Mouse (Mus musculus) CD8-positive naive resting alpha-beta T cell, adult 2 months (primary cell): ENCODE measurements at regions not wholly inside any gene's neighbourhood (a gene's known extent, or its start where the extent isn't known, plus 50 kb on each side); places are given as distances from the start of the nearest gene placed in this dataset.
A peak's percentile ranks its signal among the peaks of the same experiment; 100 is the strongest.

Experiments
- DNase-seq, 2 experiments: peaks; one replicate each; pipeline ENCODE4 v3.0.0; 2022; ENCODE audit warnings: low read depth in 2 of 2, low spot score in 2 of 2

- DNase-seq, result no peak
These were observed 365.4 kb downstream of the Etnk1 start for GRCm38 (mm10) chr6:143532380-143532779.

DNA sequence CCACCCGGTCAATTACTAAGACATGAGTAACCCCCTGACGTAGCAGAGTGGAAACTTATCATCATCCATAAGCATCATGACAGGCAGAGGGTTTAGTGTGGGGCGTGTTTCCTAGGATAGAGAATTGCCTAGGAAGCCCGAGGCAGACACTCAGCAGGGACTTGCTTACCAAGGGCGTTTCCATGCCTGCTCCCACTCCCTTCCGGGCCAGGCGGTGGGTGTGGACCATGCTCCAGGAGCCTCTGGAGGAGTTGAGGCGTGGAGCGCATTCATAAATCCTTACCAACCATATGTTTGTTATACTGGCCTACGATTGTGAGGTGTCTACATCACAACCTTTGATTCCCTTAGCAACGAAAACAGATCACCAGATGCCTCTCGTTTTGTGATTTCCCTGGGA lies 368.2 kb downstream of the Etnk1 start:
- no peak for DNase-seq

DNA sequence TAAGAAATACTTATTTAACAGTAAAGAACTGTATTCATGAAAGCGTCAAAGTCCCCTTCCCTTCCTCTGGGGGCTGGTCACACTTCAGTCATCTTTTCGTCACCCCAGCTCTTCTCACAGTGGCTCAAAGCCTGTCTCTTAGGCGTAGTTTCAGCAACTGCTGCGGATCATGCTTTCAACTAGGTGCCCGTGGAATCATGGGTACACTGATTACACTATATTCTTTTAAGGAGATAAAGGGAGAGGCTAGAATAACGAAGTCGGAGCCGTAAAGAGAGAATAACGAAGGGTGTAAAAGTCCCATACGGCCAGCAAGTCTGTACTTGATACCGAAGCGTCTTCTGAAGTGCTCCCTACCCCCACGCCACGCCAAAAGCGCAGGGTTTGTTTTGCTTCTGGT lies 368.7 kb downstream of the Etnk1 start:
- DNase-seq, result no peak

GRCm38 (mm10) chr6:143536525-143537293 lies 369.7 kb downstream of the Etnk1 start:
- DNase-seq, result no peak

DNA sequence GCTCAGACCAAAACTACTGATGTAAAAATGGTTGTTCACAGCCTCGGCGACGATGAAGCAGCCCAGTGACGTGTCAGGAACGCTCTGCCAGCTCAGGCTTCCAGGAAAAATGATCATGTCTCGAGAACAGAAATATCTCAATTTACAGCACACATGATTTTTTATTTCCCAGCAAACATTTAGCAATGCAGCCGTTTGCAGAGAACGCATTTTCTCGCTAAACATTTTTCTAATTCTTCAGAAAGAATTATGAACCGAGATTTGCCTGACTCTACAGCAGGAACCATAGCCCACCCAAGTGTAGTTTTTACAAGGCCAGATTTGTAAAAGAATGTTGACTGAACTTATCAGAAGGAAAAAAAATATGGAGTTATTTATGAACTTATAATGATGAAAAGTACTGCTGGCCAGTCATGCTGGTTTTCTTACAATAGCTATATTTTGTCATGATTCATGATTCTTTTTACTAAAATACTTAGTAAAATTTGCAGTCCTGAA lies 380.4 kb downstream of the Etnk1 start:
- DNase-seq, result no peak

DNA sequence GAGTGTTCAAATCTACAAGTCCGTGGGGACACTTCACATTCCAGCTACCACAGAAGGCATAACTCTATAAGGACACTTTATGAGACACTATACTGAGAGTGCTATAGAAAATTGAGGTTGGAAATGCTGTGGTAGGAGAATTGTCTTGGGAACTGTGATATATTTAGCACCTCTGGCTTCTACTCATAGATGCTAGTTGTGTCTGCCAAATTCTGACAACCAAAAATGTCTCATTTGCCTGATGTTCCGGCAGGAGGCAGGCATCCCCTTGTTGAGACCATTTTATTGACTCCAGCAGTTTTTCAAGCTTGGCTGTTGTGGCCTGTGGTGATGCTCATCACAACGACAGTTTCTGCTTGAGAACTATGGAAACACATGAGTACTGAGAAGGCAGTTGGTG lies 387.9 kb downstream of the Etnk1 start:
- no peak for DNase-seq

- DNase-seq, result no peak
These were observed 391.2 kb downstream of the Etnk1 start for GRCm38 (mm10) chr6:143558046-143558884.

DNA sequence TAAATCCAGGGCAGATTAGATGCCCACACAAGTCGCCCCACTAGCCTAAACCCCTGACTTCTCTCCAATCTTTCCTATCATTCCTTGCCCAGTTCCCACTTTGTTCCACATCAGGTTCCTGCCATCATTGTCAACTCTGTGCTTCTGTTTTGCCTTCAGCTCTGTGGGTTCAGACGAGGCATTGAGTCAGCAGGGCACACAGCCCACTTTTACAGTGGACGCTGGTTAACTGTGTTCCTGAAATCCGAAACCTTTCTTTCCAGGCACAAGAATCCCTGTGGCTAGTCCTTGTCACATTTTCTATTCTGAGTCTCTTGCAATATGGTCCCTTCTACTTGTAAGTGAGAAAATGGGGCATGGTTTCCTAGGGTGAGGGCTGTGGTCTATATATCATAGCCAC lies 392.3 kb downstream of the Etnk1 start:
- DNase-seq, result no peak

GRCm38 (mm10) chr6:143561316-143562088 lies 394.5 kb downstream of the Etnk1 start:
- no peak for DNase-seq

DNA sequence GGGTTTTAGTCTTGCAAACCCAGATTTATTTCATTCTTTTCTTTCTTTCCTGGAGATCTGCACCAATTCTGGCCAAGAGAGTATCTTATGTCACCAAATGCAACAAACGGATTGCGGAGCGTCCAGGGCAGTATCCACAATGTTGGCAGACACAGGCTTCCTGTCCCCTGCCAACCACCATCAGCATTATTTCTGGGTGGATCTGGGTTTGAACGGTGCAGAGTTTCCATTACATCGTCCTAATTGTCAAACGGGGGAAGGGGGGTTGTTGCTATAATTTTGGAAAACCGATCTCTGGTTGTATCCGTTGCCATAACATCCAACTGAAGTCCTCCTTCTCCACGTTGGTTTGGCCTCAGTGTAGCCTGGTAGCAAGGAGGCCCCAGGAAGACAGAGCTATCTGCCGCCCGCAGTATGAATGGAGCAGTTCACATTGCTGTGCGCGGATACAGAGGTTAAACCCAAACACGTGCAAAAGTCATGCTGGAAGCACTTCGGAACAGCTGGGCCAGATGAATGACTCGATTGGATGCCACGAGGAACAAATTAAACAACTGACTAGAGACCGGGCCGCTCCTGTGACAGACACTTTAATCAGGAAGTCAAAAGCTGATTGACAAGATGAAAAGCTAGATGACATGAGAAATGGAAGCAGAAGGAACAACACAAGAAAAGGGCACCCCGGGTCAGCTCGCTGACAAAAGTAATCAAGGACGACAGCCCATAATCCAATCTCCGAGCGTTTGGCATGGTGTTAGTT lies 404.5 kb downstream of the Etnk1 start:
- DNase-seq, result no peak

- no peak for DNase-seq
These were observed 412.2 kb downstream of the Etnk1 start for GRCm38 (mm10) chr6:143579223-143579622.

DNA sequence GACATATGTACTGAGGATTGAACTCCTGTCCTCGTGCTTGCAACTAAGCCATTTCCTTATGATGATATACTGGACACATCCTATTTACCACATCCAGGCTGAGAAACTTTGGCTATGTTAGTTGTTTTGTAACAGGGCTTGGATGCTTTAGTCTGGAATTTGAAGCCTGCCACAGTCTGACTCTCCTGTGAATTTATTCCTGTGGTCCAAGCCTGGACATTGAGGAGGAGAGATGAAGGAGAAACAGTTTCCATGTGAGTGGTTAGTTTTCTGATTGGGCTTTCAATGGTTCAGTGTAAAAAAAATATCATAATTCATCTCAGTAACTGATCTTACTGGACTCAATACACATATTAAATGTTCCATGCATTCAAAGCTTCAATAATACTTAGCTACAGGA lies 422.6 kb downstream of the Etnk1 start:
- no peak for DNase-seq

- DNase-seq, result no peak
These were observed 423.2 kb downstream of the Etnk1 start for GRCm38 (mm10) chr6:143590231-143590630.

DNA sequence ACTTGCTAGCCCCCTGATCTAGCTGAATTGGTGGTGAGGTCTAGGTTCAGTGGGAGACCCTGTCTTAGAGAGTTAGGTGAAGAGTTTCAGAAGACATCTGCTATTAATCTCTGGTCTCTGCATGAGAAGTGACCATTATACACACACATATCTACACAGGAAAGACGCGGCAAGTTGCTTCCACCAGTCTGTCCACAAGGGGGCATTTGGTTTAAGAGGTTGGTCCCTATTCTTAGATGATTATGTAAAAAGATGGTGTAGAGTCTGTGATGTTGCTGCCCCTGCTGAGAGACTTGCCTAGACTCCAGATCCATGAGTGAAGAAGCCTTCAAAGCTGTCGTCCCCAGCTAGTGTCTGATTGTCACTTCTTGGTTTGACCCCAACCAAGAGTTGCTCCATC lies 425.5 kb downstream of the Etnk1 start:
- DNase-seq, result no peak

GRCm38 (mm10) chr6:143595486-143595885 lies 428.5 kb downstream of the Etnk1 start:
- no peak for DNase-seq

GRCm38 (mm10) chr6:143597414-143597813 lies 430.4 kb downstream of the Etnk1 start:
- DNase-seq, result no peak

DNA sequence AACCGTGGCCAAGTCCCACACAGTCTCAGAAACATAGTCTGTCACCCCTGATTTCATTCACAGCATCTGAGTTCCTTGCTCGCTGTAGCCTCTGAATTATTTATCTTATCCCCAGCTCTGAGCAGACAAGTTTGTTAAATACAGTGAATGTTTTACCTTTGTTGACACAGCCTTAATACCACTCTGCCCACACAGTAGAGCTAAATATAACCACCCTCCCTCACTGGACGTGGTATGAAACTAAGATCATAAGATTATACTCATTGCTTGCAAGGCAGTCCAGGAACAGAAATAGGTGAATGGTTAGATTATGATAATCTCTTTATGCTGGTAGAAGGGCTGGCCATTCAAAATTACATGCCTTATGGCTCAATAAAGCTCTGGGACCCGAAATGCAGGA lies 431.9 kb downstream of the Etnk1 start:
- no peak for DNase-seq

DNA sequence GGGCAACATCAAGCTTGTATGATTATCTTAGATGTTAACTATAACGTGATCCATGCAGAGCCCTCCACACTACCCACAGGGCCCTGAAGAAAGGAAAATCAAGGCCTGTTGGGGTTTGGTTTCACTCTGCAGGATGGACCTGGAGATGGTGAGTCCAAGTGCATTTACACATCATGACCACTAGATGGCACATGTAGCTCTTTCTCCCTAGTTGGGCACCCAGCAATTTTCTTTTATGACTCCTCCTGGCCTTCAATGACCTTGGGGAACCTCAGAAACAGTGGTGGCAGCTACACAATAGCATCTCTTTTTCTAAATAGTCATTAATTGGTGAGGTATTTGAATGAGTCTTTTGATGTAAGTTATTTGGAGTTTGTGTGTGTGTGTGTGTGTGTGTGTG lies 442.1 kb downstream of the Etnk1 start:
- peak; percentile 2 to 33 for DNase-seq

- no peak for DNase-seq
These were observed 445.9 kb downstream of the Etnk1 start for GRCm38 (mm10) chr6:143612966-143613365.

DNA sequence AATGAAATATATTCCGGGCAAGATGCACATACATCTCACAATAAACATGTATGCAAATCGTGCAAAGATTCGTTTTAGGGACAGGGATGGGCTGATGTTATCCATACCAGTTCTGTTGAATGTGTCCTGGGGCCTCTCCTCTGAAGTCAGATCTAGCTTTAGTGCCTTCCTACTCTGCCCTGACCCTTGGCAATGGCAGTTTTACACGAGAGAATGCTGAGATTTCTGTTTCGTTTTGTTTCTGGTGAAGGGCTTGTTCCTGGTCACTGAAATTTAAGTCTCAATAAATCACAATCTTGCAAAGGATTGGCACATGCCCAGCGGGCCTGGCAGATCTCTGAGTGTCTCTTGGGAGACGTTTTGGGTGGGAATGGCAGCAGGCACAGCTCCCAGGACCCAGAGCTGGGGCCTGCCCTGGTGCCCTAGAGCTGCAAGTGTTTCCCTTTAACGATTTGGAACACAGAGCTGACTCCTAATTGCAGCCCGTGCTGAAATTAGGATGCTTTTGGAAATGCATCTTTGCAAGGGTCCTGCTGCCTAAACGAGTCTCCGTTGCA lies 447.5 kb downstream of the Etnk1 start:
- no peak for DNase-seq
